Mouse (Mus musculus) liver, postnatal 0 days (tissue): ENCODE results near the gene Col25a1. TPM values are rescaled to one million over a fixed set of nuclear protein-coding genes. Genes with fewer than 3 reads are reported as not detected.

Experiments used
- ATAC-seq: fragments of 200-750 bp; cut with Nextera tagmentation; 2 replicates; pipeline ENCODE4 v1.8.0; 2017; ENCODE audit warnings: mild to moderate bottlenecking, moderate library complexity
- DNase-seq: peaks from one replicate; pipeline ENCODE4 v3.0.0-alpha.2; 2016
- H3K27ac ChIP-seq: fragments of 300-500 bp; sonication (generic); 2 replicates; pipeline ENCODE4 v1.5.1; 2014; ENCODE audit warnings: antibody characterized with exemption, moderate library complexity, mild to moderate bottlenecking, low read depth
- H3K27me3 ChIP-seq: fragments of 300-500 bp; sonication (generic); 2 replicates; pipeline ENCODE4 v1.6.1; 2014; ENCODE audit warnings: low read length, control low read depth, mixed read lengths; ENCODE audit not compliant: insufficient read depth
- H3K36me3 ChIP-seq: fragments of 300-500 bp; sonication (generic); replicated peaks from 2 replicates; pipeline ENCODE4 v1.6.1; 2014; ENCODE audit warnings: mild to moderate bottlenecking, control low read depth, low read length, moderate library complexity, mixed read lengths; ENCODE audit not compliant: insufficient read depth
- H3K4me1 ChIP-seq: fragments of 300-500 bp; sonication (generic); 2 replicates; pipeline ENCODE4 v1.6.1; 2014; ENCODE audit warnings: antibody characterized with exemption, mild to moderate bottlenecking, control low read depth; ENCODE audit not compliant: insufficient read depth
- H3K4me2 ChIP-seq: fragments of 300-500 bp; sonication (generic); 2 replicates; pipeline ENCODE4 v1.6.1; 2014; ENCODE audit warnings: low read depth, mild to moderate bottlenecking, low read length, moderate library complexity, mixed read lengths
- H3K4me3 ChIP-seq: fragments of 300-500 bp; sonication (generic); 2 replicates; pipeline ENCODE4 v1.5.1; 2014; ENCODE audit warnings: low read depth, low read length
- H3K9ac ChIP-seq: fragments of 300-500 bp; sonication (generic); replicated peaks from 2 replicates; pipeline ENCODE4 v1.6.1; 2014; ENCODE audit warnings: mild to moderate bottlenecking, moderate library complexity
- H3K9me3 ChIP-seq: fragments of 300-500 bp; sonication (generic); 2 replicates; pipeline ENCODE4 v1.6.1; 2016; ENCODE audit warnings: mild to moderate bottlenecking, control low read depth, low read length, mixed read lengths
- CTCF ChIP-seq: sonication (generic); IDR thresholded peaks from 2 replicates; pipeline ENCODE4 v1.5.1; 2016; ENCODE audit warnings: antibody characterized with exemption, low read depth
- EP300 ChIP-seq: IDR thresholded peaks from 2 replicates; pipeline ENCODE4 v1.6.1; 2016; ENCODE audit warnings: antibody characterized with exemption, low read depth, mild to moderate bottlenecking
- WGBS: fragments of 180-500 bp; shearing (Covaris S2); extraction: QIAGEN DNeasy Blood & Tissue Kit; methylation state at CpG from one replicate; pipeline ENCODE4 v1.1.7; 2014; ENCODE audit not compliant: insufficient replicate concordance; 5-methylcytosine and 5-hydroxymethylcytosine counted together
- polyA plus RNA-seq: library from polyadenylated mRNA; unstranded; fragments of >200 nt; fragmentation: Nextera tagmentation; extraction: Ambion mirVana; gene quantifications from 2 replicates; pipeline ENCODE4 v1.2.1, GENCODE M21; 2015

Gene Col25a1
- polyA plus RNA-seq, 1 experiment from 2014 or later, result 0.68 TPM

- ATAC-seq, result no peak
- Histone ChIP-seq H3K9me3 (no peaks in the 10 kb centered on the region), H3K4me2 (no peak overlapping the region), H3K27me3 (no peaks in the 10 kb centered on the region), H3K4me1 (no peaks in the 10 kb centered on the region), H3K9ac (no peak overlapping the region), H3K4me3 (no peak overlapping the region), H3K27ac (no peak overlapping the region), H3K36me3 (no peaks in the 10 kb centered on the region)
- WGBS, result 85% methylated on average over 15 of the region's 15 CpGs
- DNase-seq, result no peak
- TF ChIP-seq CTCF (no peak), EP300 (no peak)
Observed at GRCm38 (mm10) chr3:130356575-130357173, 225.4 kb downstream of the Col25a1 start.

GRCm38 (mm10) chr3:130360813-130361212 is 229.5 kb downstream of the Col25a1 start:
- Histone ChIP-seq H3K27me3 (no peaks in the 10 kb centered on the region), H3K4me3 (no peak overlapping the region), H3K27ac (no peak overlapping the region), H3K9me3 (no peaks in the 10 kb centered on the region), H3K36me3 (no peaks in the 10 kb centered on the region), H3K4me2 (no peak overlapping the region), H3K4me1 (no peaks in the 10 kb centered on the region), H3K9ac (no peak overlapping the region)
- DNase-seq (no peak), ATAC-seq (no peak)
- no peak for TF ChIP-seq CTCF
- TF ChIP-seq EP300, result no peak
- WGBS, result 46% methylated on average over 7 of the region's 7 CpGs

- H3K36me3 ChIP-seq, result no peaks in the 10 kb centered on the region
- no peak overlapping the region for H3K4me2 ChIP-seq
- WGBS, result 44% methylated on average over 1 of the region's 1 CpGs
- H3K9ac ChIP-seq, result no peak overlapping the region
- TF ChIP-seq CTCF, result no peak
- no peak for TF ChIP-seq EP300
- DNase-seq (no peak), ATAC-seq (no peak)
- H3K27me3 ChIP-seq, result no peaks in the 10 kb centered on the region
- no peaks in the 10 kb centered on the region for H3K9me3 ChIP-seq
- H3K4me3 ChIP-seq, result no peak overlapping the region
- H3K4me1 ChIP-seq, result no peaks in the 10 kb centered on the region
- no peak overlapping the region for H3K27ac ChIP-seq
Observed at GRCm38 (mm10) chr3:130361922-130362321, 230.6 kb downstream of the Col25a1 start.

- ATAC-seq (no peak), DNase-seq (no peak)
- Histone ChIP-seq H3K4me2 (no peak overlapping the region), H3K4me3 (no peak overlapping the region), H3K4me1 (no peaks in the 10 kb centered on the region), H3K27me3 (no peaks in the 10 kb centered on the region), H3K9me3 (no peaks in the 10 kb centered on the region), H3K36me3 (no peaks in the 10 kb centered on the region), H3K9ac (no peak overlapping the region), H3K27ac (no peak overlapping the region)
- WGBS, result 73% methylated on average over 7 of the region's 7 CpGs
- TF ChIP-seq EP300 (no peak), CTCF (no peak)
Observed at GRCm38 (mm10) chr3:130362797-130363367, 231.6 kb downstream of the Col25a1 start.

GRCm38 (mm10) chr3:130366917-130367610 is 235.8 kb downstream of the Col25a1 start:
- TF ChIP-seq CTCF (no peak), EP300 (no peak)
- ATAC-seq (no peak), DNase-seq (no peak)
- Histone ChIP-seq H3K9ac (no peak overlapping the region), H3K27ac (no peak overlapping the region), H3K9me3 (no peaks in the 10 kb centered on the region), H3K36me3 (no peaks in the 10 kb centered on the region), H3K4me2 (no peak overlapping the region), H3K27me3 (no peaks in the 10 kb centered on the region), H3K4me1 (no peaks in the 10 kb centered on the region), H3K4me3 (no peak overlapping the region)
- WGBS, result 39% methylated on average over 8 of the region's 8 CpGs

- WGBS, result 78% methylated on average over 4 of the region's 4 CpGs
- Histone ChIP-seq H3K36me3 (no peaks in the 10 kb centered on the region), H3K9me3 (no peaks in the 10 kb centered on the region), H3K4me2 (no peak overlapping the region), H3K4me3 (no peak overlapping the region), H3K27me3 (no peaks in the 10 kb centered on the region), H3K4me1 (no peaks in the 10 kb centered on the region), H3K27ac (no peak overlapping the region), H3K9ac (no peak overlapping the region)
- DNase-seq (no peak), ATAC-seq (no peak)
- TF ChIP-seq EP300, result no peak
- no peak for TF ChIP-seq CTCF
Observed at GRCm38 (mm10) chr3:130368352-130368751, 237.1 kb downstream of the Col25a1 start.
